Comparison of ENCODE assay signal across 16 mouse cellular contexts in genomic region chr2:79152031-79152694, GRCm38 (mm10).
DNase-seq lines count a peak whose midpoint lies in the region; ATAC-seq and TF ChIP-seq lines count a peak whose summit lies in the region.
"Had no signal": no experiment of that assay in that cellular context is flagged by ENCODE, and none has a peak within 500 bp of the region (broad histone marks: within the 10 kb centered on the region; RNA-seq: fewer than 3 reads in every experiment).

No protein-coding gene starts in this region.

- DNase-seq in liver, postnatal 0 days = no peak
- peak; percentile 30 for DNase-seq in brain, embryonic 18.5 days (ENCODE audit: low read depth, low spot score)
- no peak for DNase-seq in hindbrain, embryonic 14.5 days (ENCODE audit: low spot score)
- no peak for DNase-seq in c-Kit-positive CD71-positive TER-119-positive erythroid progenitor cells, embryonic 14.5 days (ENCODE audit: low spot score)
- DNase-seq: adrenal gland, postnatal 14 days; cerebellum, postnatal 25 days; kidney, adult 8-10 months; kidney, postnatal 4 days; lung, adult 2 months; lung, postnatal 4 days had no signal

- TF ChIP-seq CTCF in liver, postnatal 0 days (IDR thresholded peaks at IDR 0.05; ENCODE audit: low read depth) = no peak

- no peak overlapping the region for H3K9ac ChIP-seq in liver, postnatal 0 days (replicated peaks)
- no peak overlapping the region for H3K9ac ChIP-seq in liver, embryonic 12.5 days
- H3K9ac ChIP-seq in hindbrain, embryonic 14.5 days = no peak overlapping the region
- H3K9ac ChIP-seq in neural tube, embryonic 14.5 days (replicated peaks; ENCODE audit: low read depth, low read length) = no peak overlapping the region
- H3K9ac ChIP-seq: limb, embryonic 15.5 days had no signal

- H3K9me3 ChIP-seq in liver, postnatal 0 days (ENCODE audit: low read length) = no peaks in the 10 kb centered on the region
- H3K9me3 ChIP-seq in liver, embryonic 12.5 days (replicated peaks) = no peaks in the 10 kb centered on the region
- no peaks in the 10 kb centered on the region for H3K9me3 ChIP-seq in hindbrain, embryonic 14.5 days (ENCODE audit: control insufficient read depth, low read length)
- H3K9me3 ChIP-seq in neural tube, embryonic 14.5 days (ENCODE audit: control insufficient read depth, low read length) = no peaks in the 10 kb centered on the region
- H3K9me3 ChIP-seq: G1E; limb, embryonic 15.5 days had no signal

- WGBS in liver, postnatal 0 days (ENCODE audit: insufficient replicate concordance) = 73% methylated on average over 6 of the region's 6 CpGs
- WGBS in liver, embryonic 12.5 days (ENCODE audit: insufficient replicate concordance) = 63% methylated on average over 6 of the region's 6 CpGs
- 58% methylated on average over 6 of the region's 6 CpGs for WGBS in hindbrain, embryonic 14.5 days
- WGBS in neural tube, embryonic 14.5 days = 36% methylated on average over 6 of the region's 6 CpGs

- no peak for TF ChIP-seq EP300 in liver, postnatal 0 days (IDR thresholded peaks at IDR 0.05; ENCODE audit: low read depth)

- no peak overlapping the region for H3K27ac ChIP-seq in liver, postnatal 0 days (ENCODE audit: low read depth)
- H3K27ac ChIP-seq in liver, embryonic 12.5 days = no peak overlapping the region
- peak overlapping the region; percentile 24; the same call in 1 of the 2 replicates for H3K27ac ChIP-seq in hindbrain, embryonic 14.5 days
- H3K27ac ChIP-seq in neural tube, embryonic 14.5 days (ENCODE audit: low read depth, low read length) = no peak overlapping the region
- H3K27ac ChIP-seq: limb, embryonic 15.5 days had no signal

- peak overlapping the region; percentile 18; the same call in 1 of the 2 replicates for H3K4me2 ChIP-seq in liver, postnatal 0 days (ENCODE audit: low read depth, low read length)
- H3K4me2 ChIP-seq in liver, embryonic 12.5 days = no peak overlapping the region
- H3K4me2 ChIP-seq in hindbrain, embryonic 14.5 days (replicated peaks) = no peak overlapping the region
- H3K4me2 ChIP-seq in neural tube, embryonic 14.5 days (ENCODE audit: low read depth, low read length) = no peak overlapping the region
- H3K4me2 ChIP-seq: limb, embryonic 15.5 days had no signal

- H3K4me3 ChIP-seq in liver, postnatal 0 days (ENCODE audit: low read depth, low read length) = no peak overlapping the region
- no peak overlapping the region for H3K4me3 ChIP-seq in liver, embryonic 12.5 days
- no peak overlapping the region for H3K4me3 ChIP-seq in hindbrain, embryonic 14.5 days (replicated peaks; ENCODE audit: low read length)
- H3K4me3 ChIP-seq in neural tube, embryonic 14.5 days (ENCODE audit: low read depth, low read length) = no peak overlapping the region
- H3K4me3 ChIP-seq: erythroblast, embryonic 14.5 days; limb, embryonic 15.5 days had no signal

- no peaks in the 10 kb centered on the region for H3K27me3 ChIP-seq in liver, postnatal 0 days (ENCODE audit: insufficient read depth, low read length)
- H3K27me3 ChIP-seq in liver, embryonic 12.5 days (replicated peaks) = no peaks in the 10 kb centered on the region
- no peaks in the 10 kb centered on the region for H3K27me3 ChIP-seq in hindbrain, embryonic 14.5 days (ENCODE audit: control insufficient read depth, insufficient read depth, low read length)
- H3K27me3 ChIP-seq in neural tube, embryonic 14.5 days (ENCODE audit: control insufficient read depth, insufficient read depth, low read length) = no peaks in the 10 kb centered on the region
- H3K27me3 ChIP-seq: limb, embryonic 15.5 days had no signal

- H3K36me3 ChIP-seq in liver, postnatal 0 days (replicated peaks; ENCODE audit: insufficient read depth, low read length) = no peaks in the 10 kb centered on the region
- H3K36me3 ChIP-seq in liver, embryonic 12.5 days = no peaks in the 10 kb centered on the region
- no peaks in the 10 kb centered on the region for H3K36me3 ChIP-seq in hindbrain, embryonic 14.5 days (replicated peaks; ENCODE audit: control insufficient read depth, insufficient read depth)
- no peaks in the 10 kb centered on the region for H3K36me3 ChIP-seq in neural tube, embryonic 14.5 days (ENCODE audit: control insufficient read depth, insufficient read depth, low read length)
- H3K36me3 ChIP-seq: G1E; limb, embryonic 15.5 days had no signal

- H3K4me1 ChIP-seq in liver, postnatal 0 days (ENCODE audit: insufficient read depth) = no peaks in the 10 kb centered on the region
- H3K4me1 ChIP-seq in liver, embryonic 12.5 days = no peaks in the 10 kb centered on the region
- H3K4me1 ChIP-seq in hindbrain, embryonic 14.5 days (replicated peaks; ENCODE audit: control insufficient read depth, insufficient read depth, low read length) = 0 out of 2 replicates have a peak, but pooled peaks cover 3% of the 10 kb centered on the region
- H3K4me1 ChIP-seq in neural tube, embryonic 14.5 days (ENCODE audit: control insufficient read depth, insufficient read depth, low read length) = no peaks in the 10 kb centered on the region
- H3K4me1 ChIP-seq: limb, embryonic 15.5 days had no signal

- no peak for ATAC-seq in liver, postnatal 0 days
- no peak for ATAC-seq in liver, embryonic 12.5 days
- peak; percentile 79 for ATAC-seq in hindbrain, embryonic 14.5 days (ENCODE audit: low FRiP score)
- peak; percentile 76; the same call in 1 of the 2 replicates for ATAC-seq in neural tube, embryonic 14.5 days (ENCODE audit: low read depth)
- no peak; the same call in 1 of the 2 replicates for ATAC-seq in erythroid progenitor cell, adult 5-6 weeks (replicated peaks; ENCODE audit: low FRiP score, poor library complexity, severe bottlenecking)

Comparison
In these comparisons a context has a peak if more than half of its experiments do, and no peak if none do; other contexts are left out.
1. ATAC-seq: peak in hindbrain, embryonic 14.5 days (single experiment) and neural tube, embryonic 14.5 days (single experiment); none in liver, postnatal 0 days (single experiment), liver, embryonic 12.5 days (single experiment) and erythroid progenitor cell, adult 5-6 weeks (single experiment).